Mouse (Mus musculus): ENCODE data around the gene Gm44579.

The Gm44579 gene

DNA sequence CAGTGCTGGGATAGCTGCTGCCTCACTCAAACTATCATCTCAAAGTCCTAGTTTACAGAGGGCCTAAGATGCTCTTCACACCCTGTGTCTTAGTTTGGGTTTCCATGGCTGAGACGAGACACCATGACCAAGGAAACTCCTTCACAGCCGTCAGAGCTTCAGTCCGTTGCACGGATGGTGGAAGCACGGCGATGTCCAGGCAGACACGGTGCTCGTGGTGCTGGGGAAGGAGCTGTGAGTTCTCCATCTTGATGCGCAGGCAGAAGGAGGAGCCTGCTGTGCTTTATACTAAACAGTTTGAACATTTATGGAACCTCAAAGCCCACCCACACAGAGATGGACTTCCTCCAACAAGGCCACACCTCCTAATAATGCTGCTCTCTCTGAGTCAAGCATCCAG, 83.9 kb downstream of the Gm44579 start:
- intact Hi-C loops (cut with DNase I), result no loop called here
